Mouse (Mus musculus) gastrocnemius, postnatal 4 days (tissue): ENCODE results near the gene Pfkfb3. TPM values are rescaled to one million over a fixed set of nuclear protein-coding genes. Genes with fewer than 3 reads are reported as not detected.

Source experiments
- DNase-seq, 2 experiments: peaks; one replicate each; pipeline ENCODE4 v3.0.0; 2021 to 2022; ENCODE audit warnings: low spot score in 2 of 2, mixed read lengths in 2 of 2
- total RNA-seq, 2 experiments: library from RNA; stranded (reverse); gene quantifications; 2 replicates each; pipeline ENCODE4 v1.2.3; 2021

Pfkfb3 gene
- total RNA-seq, 2 experiments from 2014 or later: 9.2 to 17.3 TPM

GRCm38 (mm10) chr2:11502901-11503431 is 50.9 kb downstream of the Pfkfb3 start:
- peak; percentile 38 to 69 for DNase-seq

GRCm38 (mm10) chr2:11502255-11502765 is 51.6 kb downstream of the Pfkfb3 start:
- no peak for DNase-seq

GRCm38 (mm10) chr2:11501301-11502254 is 52.3 kb downstream of the Pfkfb3 start:
- peak; percentile 92 for DNase-seq

- no peak for DNase-seq
Observed at GRCm38 (mm10) chr2:11500666-11501065, 53.2 kb downstream of the Pfkfb3 start.

GRCm38 (mm10) chr2:11496601-11497031 is 57.3 kb downstream of the Pfkfb3 start:
- DNase-seq: no peak

GRCm38 (mm10) chr2:11494841-11495255 is 59.0 kb downstream of the Pfkfb3 start:
- DNase-seq: peak in 1 of 2 experiments; percentile 58

GRCm38 (mm10) chr2:11492855-11493254 is 61.0 kb downstream of the Pfkfb3 start:
- no peak for DNase-seq

GRCm38 (mm10) chr2:11491471-11491870 is 62.4 kb downstream of the Pfkfb3 start:
- no peak for DNase-seq

- DNase-seq: no peak
Observed at GRCm38 (mm10) chr2:11490554-11490953, 63.3 kb downstream of the Pfkfb3 start.

GRCm38 (mm10) chr2:11483226-11483625 is 70.7 kb downstream of the Pfkfb3 start:
- DNase-seq: no peak

- no peak for DNase-seq
Observed at GRCm38 (mm10) chr2:11482364-11482763, 71.5 kb downstream of the Pfkfb3 start.

- DNase-seq: no peak
Observed at GRCm38 (mm10) chr2:11478960-11479359, 74.9 kb downstream of the Pfkfb3 start.

- no peak for DNase-seq
Observed at GRCm38 (mm10) chr2:11475316-11475715, 78.6 kb downstream of the Pfkfb3 start.

GRCm38 (mm10) chr2:11464661-11465099 is 89.2 kb downstream of the Pfkfb3 start:
- no peak for DNase-seq

GRCm38 (mm10) chr2:11460976-11461375 is 92.9 kb downstream of the Pfkfb3 start:
- no peak for DNase-seq

GRCm38 (mm10) chr2:11458494-11458893 is 95.4 kb downstream of the Pfkfb3 start:
- no peak for DNase-seq

- no peak for DNase-seq
Observed at GRCm38 (mm10) chr2:11457904-11458303, 96.0 kb downstream of the Pfkfb3 start.

GRCm38 (mm10) chr2:11448711-11449110 is 105.2 kb downstream of the Pfkfb3 start:
- no peak for DNase-seq

GRCm38 (mm10) chr2:11447865-11448264 is 106.0 kb downstream of the Pfkfb3 start:
- no peak for DNase-seq

GRCm38 (mm10) chr2:11445722-11446121 is 108.2 kb downstream of the Pfkfb3 start:
- no peak for DNase-seq

GRCm38 (mm10) chr2:11441864-11442263 is 112.0 kb downstream of the Pfkfb3 start:
- no peak for DNase-seq
